Mouse (Mus musculus) heart, embryonic 11.5 days (tissue): ENCODE results near the gene Cxcr6. TPM values are rescaled to one million over a fixed set of nuclear protein-coding genes. Genes with fewer than 3 reads are reported as not detected.

Experiments
- ATAC-seq: fragments of 200-750 bp; cut with Nextera tagmentation; replicated peaks from 2 replicates; pipeline ENCODE4 v1.8.0; 2017; ENCODE audit warnings: moderate library complexity; ENCODE audit not compliant: insufficient number of reproducible peaks, low FRiP score, low TSS enrichment
- H3K27ac ChIP-seq: fragments of 300-500 bp; sonication (generic); 2 replicates; pipeline ENCODE4 v1.5.1; 2014; ENCODE audit warnings: mild to moderate bottlenecking, low read depth, low read length
- H3K27me3 ChIP-seq: fragments of 300-500 bp; sonication (generic); 2 replicates; pipeline ENCODE4 v1.6.1; 2014; ENCODE audit warnings: mild to moderate bottlenecking, low read length, mixed read lengths; ENCODE audit not compliant: control insufficient read depth, insufficient read depth
- H3K36me3 ChIP-seq: fragments of 300-500 bp; sonication (generic); 2 replicates; pipeline ENCODE4 v1.6.1; 2014; ENCODE audit warnings: mild to moderate bottlenecking, low read length, moderate library complexity, mixed read lengths; ENCODE audit not compliant: control insufficient read depth, insufficient read depth
- H3K4me1 ChIP-seq: fragments of 300-500 bp; sonication (generic); 2 replicates; pipeline ENCODE4 v1.6.1; 2014; ENCODE audit warnings: low read length; ENCODE audit not compliant: control insufficient read depth, insufficient read depth
- H3K4me2 ChIP-seq: fragments of 300-500 bp; sonication (generic); 2 replicates; pipeline ENCODE4 v1.6.1; 2014; ENCODE audit warnings: mild to moderate bottlenecking, moderate library complexity
- H3K4me3 ChIP-seq: fragments of 300-500 bp; sonication (generic); 2 replicates; pipeline ENCODE4 v1.5.1; 2014; ENCODE audit warnings: low read depth, low read length
- H3K9ac ChIP-seq: fragments of 300-500 bp; sonication (generic); 2 replicates; pipeline ENCODE4 v1.6.1; 2014; ENCODE audit warnings: mild to moderate bottlenecking, low read depth, low read length, moderate library complexity
- H3K9me3 ChIP-seq: fragments of 300-500 bp; sonication (generic); replicated peaks from 2 replicates; pipeline ENCODE4 v1.6.1; 2016; ENCODE audit warnings: low read length; ENCODE audit not compliant: control insufficient read depth
- WGBS: fragments of 180-500 bp; shearing (Covaris S2); extraction: QIAGEN DNeasy Blood & Tissue Kit; methylation state at CpG from one replicate; pipeline ENCODE4 v1.1.7; 2014; ENCODE audit not compliant: insufficient replicate concordance; 5-methylcytosine and 5-hydroxymethylcytosine counted together
- polyA plus RNA-seq: library from polyadenylated mRNA; unstranded; fragments of >200 nt; fragmentation: Nextera tagmentation; extraction: Ambion mirVana; gene quantifications from 2 replicates; pipeline ENCODE4 v1.2.1, GENCODE M21; 2014

The Cxcr6 gene
- polyA plus RNA-seq: 0.82 TPM in 1 of 2 replicates, not detected in the other

DNA sequence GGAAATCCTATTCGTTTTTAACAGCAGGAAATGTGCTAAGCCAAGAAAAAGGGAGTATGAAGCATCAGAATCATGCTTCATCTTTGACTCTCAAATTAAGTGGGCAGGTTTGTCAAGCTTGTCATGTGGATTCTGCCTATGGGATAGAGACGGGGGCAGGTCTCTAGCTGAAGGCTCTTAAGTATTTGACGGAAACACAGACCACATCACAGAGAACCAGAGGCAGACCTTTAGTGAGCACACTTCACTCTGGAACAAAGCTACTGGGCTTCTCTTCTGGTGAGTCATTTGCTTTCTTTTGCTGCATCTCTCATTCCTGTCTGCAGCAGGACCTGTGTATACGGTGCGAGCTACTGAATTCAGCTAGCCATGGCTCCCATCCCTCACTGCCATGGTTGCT lies at the start of gene Cxcr6:
Gene Cxcr6, plus strand, starts transcription at position 209 of the 400 bp plus-strand sequence.
- Histone ChIP-seq H3K4me1 (no peaks in the 10 kb centered on the region), H3K4me3 (no peak within 1 kb of the TSS), H3K27ac (no peak within 1 kb of the TSS), H3K9me3 (no peaks in the 10 kb centered on the region), H3K9ac (no peak within 1 kb of the TSS), H3K36me3 (peaks cover 4% of the 10 kb centered on the region; the same call in 1 of the 2 replicates), H3K27me3 (no peaks in the 10 kb centered on the region), H3K4me2 (no peak within 1 kb of the TSS)
- WGBS: 81% methylated on average over 5 of the region's 5 CpGs
- ATAC-seq: no peak

DNA sequence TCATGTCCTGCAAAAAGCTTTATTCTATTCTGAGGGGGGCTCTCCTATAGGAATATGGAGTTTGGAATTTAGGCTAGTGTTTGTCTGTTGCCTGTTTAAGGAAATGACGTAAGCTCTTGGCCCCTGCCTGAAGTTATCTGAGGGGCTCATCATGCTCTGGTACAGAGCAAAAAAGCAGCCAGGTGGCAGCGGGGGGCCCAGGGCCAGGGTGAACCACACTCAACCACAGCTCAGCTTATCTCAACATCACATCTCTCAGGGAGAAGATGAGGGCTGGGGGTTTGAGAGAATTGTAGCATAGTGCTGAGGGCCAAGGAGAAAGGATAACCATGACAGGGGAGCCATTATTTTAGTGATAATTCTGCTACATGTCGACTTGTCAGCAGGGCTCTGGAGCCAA lies 49.5 kb upstream of the Cxcr6 start:
- WGBS: 65% methylated on average over 3 of the region's 3 CpGs
- Histone ChIP-seq H3K4me1 (no peaks in the 10 kb centered on the region), H3K9ac (no peak overlapping the region), H3K36me3 (no peaks in the 10 kb centered on the region), H3K4me3 (no peak overlapping the region), H3K27me3 (no peaks in the 10 kb centered on the region), H3K27ac (no peak overlapping the region), H3K9me3 (no peaks in the 10 kb centered on the region), H3K4me2 (no peak overlapping the region)
- no peak for ATAC-seq

DNA sequence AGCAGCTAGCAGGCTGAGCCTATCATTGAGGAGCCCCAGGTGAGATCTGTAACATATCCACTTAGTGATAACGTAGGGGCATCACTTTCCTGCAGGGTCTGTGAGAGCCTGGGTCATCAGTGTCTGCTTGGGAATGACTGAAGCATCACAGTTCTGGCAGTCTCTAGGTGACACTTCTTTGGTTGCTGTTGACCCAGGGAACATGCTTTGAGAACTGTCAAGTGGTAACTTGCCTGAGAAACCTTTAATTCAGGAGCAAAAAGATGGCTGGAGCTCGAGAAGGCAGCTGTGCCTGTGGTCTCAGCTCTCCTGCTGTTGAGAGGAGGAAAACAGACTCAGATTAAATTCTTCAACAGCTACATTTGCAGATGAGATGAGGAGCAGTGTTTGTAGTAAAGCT lies 48.9 kb upstream of the Cxcr6 start:
- Histone ChIP-seq H3K4me3 (no peak overlapping the region), H3K4me2 (no peak overlapping the region), H3K27me3 (no peaks in the 10 kb centered on the region), H3K4me1 (no peaks in the 10 kb centered on the region), H3K27ac (no peak overlapping the region), H3K9ac (no peak overlapping the region), H3K9me3 (no peaks in the 10 kb centered on the region), H3K36me3 (no peaks in the 10 kb centered on the region)
- 45% methylated on average over 2 of the region's 2 CpGs for WGBS
- ATAC-seq: no peak

DNA sequence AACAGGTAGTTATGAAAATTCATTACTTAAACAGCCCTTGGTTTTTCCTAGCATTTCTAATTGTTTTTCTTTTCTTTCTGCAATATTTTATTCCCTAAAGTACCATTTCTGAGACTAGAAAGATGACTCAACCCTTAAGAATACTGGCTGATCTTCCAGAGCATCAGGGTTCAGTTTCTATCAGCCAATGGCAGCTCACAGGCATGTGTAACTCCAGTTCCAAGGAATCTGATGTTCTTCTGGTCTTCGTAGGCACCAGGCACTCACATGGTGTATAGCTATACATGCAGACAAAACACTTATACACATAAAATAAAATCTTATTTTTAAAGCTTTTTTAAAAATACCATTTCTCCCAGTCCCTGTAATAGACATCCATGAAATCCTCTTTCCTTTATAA lies 48.1 kb upstream of the Cxcr6 start:
- H3K9me3 ChIP-seq: no peaks in the 10 kb centered on the region
- 73% methylated on average over 1 of the region's 1 CpGs for WGBS
- H3K4me3 ChIP-seq: no peak overlapping the region

DNA sequence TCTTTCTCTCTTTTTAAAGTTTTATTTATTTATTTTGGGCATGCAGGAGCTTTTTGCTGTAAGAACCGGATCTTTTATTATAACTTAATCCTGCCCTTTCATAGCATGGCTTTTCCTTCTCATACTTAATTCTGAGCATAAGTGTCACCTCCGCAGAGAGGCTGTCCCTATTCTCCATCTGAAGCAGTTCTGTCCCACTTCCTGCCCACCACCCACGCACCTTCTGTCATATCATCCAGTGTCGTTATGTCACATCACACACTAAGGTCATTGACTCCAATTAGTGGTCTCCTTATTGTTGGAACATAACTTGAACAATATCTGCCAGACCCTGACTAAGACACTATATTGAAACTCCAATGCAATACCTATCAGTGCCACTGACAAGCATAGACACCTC lies 47.6 kb upstream of the Cxcr6 start:
- Histone ChIP-seq H3K9me3 (no peaks in the 10 kb centered on the region), H3K27ac (no peak overlapping the region), H3K4me2 (no peak overlapping the region), H3K36me3 (no peaks in the 10 kb centered on the region), H3K4me3 (no peak overlapping the region), H3K4me1 (no peaks in the 10 kb centered on the region), H3K27me3 (no peaks in the 10 kb centered on the region), H3K9ac (no peak overlapping the region)
- 66% methylated on average over 4 of the region's 4 CpGs for WGBS
- no peak for ATAC-seq

More for the DNA sequence above, 48.1 kb upstream of the Cxcr6 start:
- Histone ChIP-seq H3K27ac (no peak overlapping the region), H3K4me2 (no peak overlapping the region), H3K4me1 (no peaks in the 10 kb centered on the region), H3K9ac (no peak overlapping the region), H3K27me3 (no peaks in the 10 kb centered on the region), H3K36me3 (no peaks in the 10 kb centered on the region)
- no peak for ATAC-seq

DNA sequence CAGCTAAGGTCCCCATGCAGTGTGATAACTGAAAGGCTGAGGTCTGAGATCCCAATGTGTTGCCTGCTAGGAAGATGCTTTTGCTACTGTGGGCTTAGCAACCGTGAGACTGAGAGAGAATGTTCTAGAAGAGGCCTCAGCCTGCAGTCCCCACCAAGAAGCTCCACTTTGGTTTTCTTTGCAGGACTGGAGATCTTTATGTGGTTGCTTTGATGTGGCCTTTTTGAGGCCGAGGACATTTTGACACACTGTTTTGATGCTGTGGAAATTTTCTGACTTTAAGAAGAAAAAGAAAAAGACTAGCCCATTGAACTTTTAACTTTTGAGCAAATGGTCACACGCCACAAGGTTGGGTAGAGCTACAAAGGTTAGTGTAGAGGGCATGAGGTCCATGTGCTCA lies 45.5 kb upstream of the Cxcr6 start:
- Histone ChIP-seq H3K4me2 (no peak overlapping the region), H3K9ac (no peak overlapping the region), H3K4me3 (no peak overlapping the region), H3K4me1 (no peaks in the 10 kb centered on the region), H3K27ac (no peak overlapping the region), H3K9me3 (no peaks in the 10 kb centered on the region), H3K36me3 (no peaks in the 10 kb centered on the region), H3K27me3 (no peaks in the 10 kb centered on the region)
- ATAC-seq: no peak
- 80% methylated on average over 3 of the region's 3 CpGs for WGBS

DNA sequence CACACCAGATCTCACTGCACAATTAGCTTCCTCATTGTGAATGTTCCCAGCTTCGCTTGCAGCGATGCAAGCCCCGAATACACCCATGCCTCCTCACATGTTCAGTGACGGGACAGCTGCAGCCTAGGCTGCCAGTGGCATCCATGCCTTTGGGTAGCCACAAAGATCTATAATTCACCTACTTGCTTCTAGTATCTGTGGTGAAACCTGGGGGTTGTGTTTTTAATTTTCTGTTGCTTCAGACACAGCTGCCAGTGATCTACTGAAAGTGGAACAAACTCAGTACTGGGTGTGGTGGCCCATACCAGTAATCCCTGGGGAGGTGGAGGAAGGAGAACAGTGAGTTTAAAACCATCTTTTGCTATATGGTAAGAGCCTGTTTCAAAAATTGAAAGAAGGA lies 43.4 kb upstream of the Cxcr6 start:
- 84% methylated on average over 4 of the region's 4 CpGs for WGBS

DNA sequence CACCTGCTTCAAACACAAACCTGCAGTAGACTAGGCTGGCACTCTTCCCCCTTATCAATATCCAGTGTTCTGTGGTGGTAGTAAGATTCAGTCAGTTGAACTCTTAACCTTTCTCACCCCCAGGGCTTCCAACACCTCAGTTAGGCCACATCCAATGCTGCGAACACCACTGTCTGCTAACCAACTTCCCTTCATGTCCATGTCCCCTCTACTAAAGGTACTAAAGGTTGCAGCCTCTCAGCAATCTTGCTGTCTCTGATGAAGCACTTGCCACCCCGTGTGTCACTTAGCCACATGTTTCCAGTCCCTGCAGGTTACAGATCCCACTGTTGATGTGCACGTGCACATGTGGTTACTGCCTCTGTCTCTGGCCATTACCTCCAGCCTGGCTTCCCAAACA lies 42.5 kb upstream of the Cxcr6 start:
- ATAC-seq: no peak
- no peaks in the 10 kb centered on the region for H3K4me1 ChIP-seq
- no peaks in the 10 kb centered on the region for H3K9me3 ChIP-seq
- no peak overlapping the region for H3K9ac ChIP-seq
- no peaks in the 10 kb centered on the region for H3K27me3 ChIP-seq
- no peaks in the 10 kb centered on the region for H3K36me3 ChIP-seq
- 69% methylated on average over 3 of the region's 3 CpGs for WGBS
- no peak overlapping the region for H3K27ac ChIP-seq
- H3K4me2 ChIP-seq: no peak overlapping the region
- no peak overlapping the region for H3K4me3 ChIP-seq

More for the DNA sequence above, 43.4 kb upstream of the Cxcr6 start:
- Histone ChIP-seq H3K27ac (no peak overlapping the region), H3K9ac (no peak overlapping the region), H3K4me1 (no peaks in the 10 kb centered on the region), H3K27me3 (no peaks in the 10 kb centered on the region), H3K36me3 (no peaks in the 10 kb centered on the region), H3K4me2 (no peak overlapping the region), H3K9me3 (no peaks in the 10 kb centered on the region), H3K4me3 (no peak overlapping the region)
- ATAC-seq: no peak

DNA sequence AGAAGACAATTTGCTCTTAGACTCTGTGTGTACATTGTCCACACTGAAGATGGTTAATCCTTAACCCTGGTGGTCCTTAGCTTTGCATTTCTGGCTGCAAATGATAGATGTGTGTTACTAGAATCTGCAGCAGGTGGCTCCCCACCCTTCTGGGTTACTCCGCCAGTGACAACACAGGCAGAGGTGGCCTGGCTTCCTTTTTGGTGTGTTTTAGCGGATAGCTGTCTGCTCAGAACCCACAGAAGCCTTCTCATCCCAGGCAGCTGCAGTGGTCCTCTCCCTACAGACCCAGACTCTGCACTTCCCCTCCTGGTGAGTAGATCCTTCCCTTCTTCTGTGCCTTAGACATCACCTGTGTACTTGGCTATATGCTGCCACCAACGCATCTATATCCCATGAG lies 39.3 kb upstream of the Cxcr6 start:
- 82% methylated on average over 3 of the region's 3 CpGs for WGBS
- no peak overlapping the region for H3K4me3 ChIP-seq
- no peak overlapping the region for H3K27ac ChIP-seq
- H3K4me2 ChIP-seq: no peak overlapping the region
- ATAC-seq: no peak
- no peaks in the 10 kb centered on the region for H3K27me3 ChIP-seq
- H3K36me3 ChIP-seq: no peaks in the 10 kb centered on the region
- no peak overlapping the region for H3K9ac ChIP-seq
- H3K9me3 ChIP-seq: no peaks in the 10 kb centered on the region
- no peaks in the 10 kb centered on the region for H3K4me1 ChIP-seq
